Mouse (Mus musculus) embryonic facial prominence, embryonic 15.5 days (tissue): ENCODE measurements at regions not wholly inside any gene's neighbourhood (a gene's known extent, or its start where the extent isn't known, plus 50 kb on each side); places are given as distances from the start of the nearest gene placed in this dataset.

Experiments used
- ATAC-seq: fragments of 200-750 bp; cut with Nextera tagmentation; 2 replicates; pipeline ENCODE4 v1.8.0; 2017; ENCODE audit warnings: low read depth, moderate TSS enrichment; ENCODE audit not compliant: insufficient number of reproducible peaks, low FRiP score, low TSS enrichment
- H3K27ac ChIP-seq: fragments of 300-500 bp; sonication (generic); replicated peaks from 2 replicates; pipeline ENCODE4 v1.5.1; 2015; ENCODE audit warnings: mild to moderate bottlenecking, inconsistent platforms
- H3K27me3 ChIP-seq: fragments of 300-500 bp; sonication (generic); 2 replicates; pipeline ENCODE4 v1.6.1; 2015; ENCODE audit warnings: inconsistent platforms
- H3K36me3 ChIP-seq: fragments of 300-500 bp; sonication (generic); 2 replicates; pipeline ENCODE4 v1.6.1; 2015; ENCODE audit warnings: mild to moderate bottlenecking, inconsistent platforms
- H3K4me1 ChIP-seq: fragments of 300-500 bp; sonication (generic); 2 replicates; pipeline ENCODE4 v1.6.1; 2015; ENCODE audit warnings: inconsistent platforms
- H3K4me2 ChIP-seq: fragments of 300-500 bp; sonication (generic); replicated peaks from 2 replicates; pipeline ENCODE4 v1.6.1; 2015; ENCODE audit warnings: mild to moderate bottlenecking, inconsistent platforms
- H3K4me3 ChIP-seq: fragments of 300-500 bp; sonication (generic); replicated peaks from 2 replicates; pipeline ENCODE4 v1.5.1; 2015; ENCODE audit warnings: mild to moderate bottlenecking, inconsistent platforms
- H3K9ac ChIP-seq: fragments of 300-500 bp; sonication (generic); 2 replicates; pipeline ENCODE4 v1.6.1; 2015; ENCODE audit warnings: inconsistent platforms
- H3K9me3 ChIP-seq: fragments of 300-500 bp; sonication (generic); replicated peaks from 2 replicates; pipeline ENCODE4 v1.6.1; 2016; ENCODE audit warnings: inconsistent platforms
- WGBS: fragments of 180-500 bp; shearing (Covaris S2); methylation state at CpG from one replicate; pipeline ENCODE4 v1.1.7; 2015; 5-methylcytosine and 5-hydroxymethylcytosine counted together

DNA sequence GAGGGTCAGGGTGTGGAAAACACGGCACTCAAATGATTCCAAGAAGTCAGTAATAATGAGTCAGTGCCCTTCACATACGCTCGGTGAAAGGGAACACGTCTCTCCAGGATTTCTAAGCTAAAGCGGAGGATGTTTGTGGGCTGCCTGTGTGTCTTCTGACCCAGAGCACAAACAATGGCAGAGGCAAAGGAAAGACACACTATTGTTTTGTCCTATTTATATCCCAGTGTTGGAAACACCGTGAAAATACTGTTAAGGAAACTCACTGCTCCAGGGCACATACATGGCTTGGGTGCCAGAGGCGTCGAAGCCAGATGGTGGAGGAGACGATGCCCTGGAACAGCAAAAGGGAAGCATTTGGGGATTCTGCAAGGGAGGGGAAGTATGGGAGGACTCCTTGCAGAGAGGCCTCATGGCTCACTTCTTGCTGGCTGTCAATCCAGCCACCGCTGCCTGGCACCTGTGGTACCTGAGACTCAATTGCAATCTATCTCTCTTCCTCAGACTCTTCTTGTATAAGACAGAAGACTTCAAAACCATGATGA lies 192.6 kb upstream of the Ankrd55 start:
- no peak for ATAC-seq
- Histone ChIP-seq H3K4me3 (no peak overlapping the region), H3K4me2 (no peak overlapping the region), H3K4me1 (peaks cover 7% of the 10 kb centered on the region), H3K9ac (no peak overlapping the region), H3K27me3 (no peaks in the 10 kb centered on the region), H3K27ac (no peak overlapping the region), H3K9me3 (no peaks in the 10 kb centered on the region), H3K36me3 (no peaks in the 10 kb centered on the region)
- 68% methylated on average over 10 of the region's 10 CpGs for WGBS

DNA sequence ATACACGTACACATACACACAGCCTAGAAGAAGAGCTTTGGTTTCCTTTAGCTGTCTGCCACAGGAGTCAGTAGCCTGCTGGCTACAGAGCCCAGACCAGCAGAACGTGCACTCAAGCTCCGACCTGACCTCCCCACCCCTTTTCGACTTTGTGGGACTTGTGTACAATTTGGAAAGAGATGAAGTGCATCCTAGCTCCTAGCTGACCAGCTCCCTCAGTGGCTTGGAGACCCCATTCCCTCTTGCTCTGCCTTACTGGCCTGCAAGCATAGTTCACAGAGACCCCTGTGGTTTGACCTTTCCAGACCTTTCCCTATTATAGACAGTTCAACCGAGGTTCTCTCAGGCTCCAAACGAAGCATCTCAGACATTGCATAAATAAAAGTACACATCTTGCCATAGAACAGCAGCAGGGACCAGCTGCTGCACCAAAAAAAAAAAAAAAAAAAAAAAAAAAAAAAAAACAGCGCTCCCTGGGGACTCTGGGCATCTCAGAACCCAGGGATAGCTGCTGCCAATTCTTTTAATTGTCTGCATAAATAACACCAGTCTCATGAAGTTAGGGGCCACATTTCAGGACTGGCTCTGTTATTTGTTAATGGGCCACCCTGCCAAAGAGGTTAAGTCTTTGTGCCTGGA lies 188.2 kb upstream of the Ankrd55 start:
- peak overlapping the region; percentile 10; the same call in 1 of the 2 replicates for H3K9ac ChIP-seq
- H3K9me3 ChIP-seq = no peaks in the 10 kb centered on the region
- H3K4me1 ChIP-seq = peaks cover 18% of the 10 kb centered on the region
- H3K27ac ChIP-seq = peak overlapping the region; percentile 76
- ATAC-seq = no peak
- no peaks in the 10 kb centered on the region for H3K27me3 ChIP-seq
- H3K36me3 ChIP-seq = no peaks in the 10 kb centered on the region
- peak overlapping the region; percentile 51 for H3K4me3 ChIP-seq
- H3K4me2 ChIP-seq = peak overlapping the region; percentile 92
- 41% methylated on average over 7 of the region's 7 CpGs for WGBS

DNA sequence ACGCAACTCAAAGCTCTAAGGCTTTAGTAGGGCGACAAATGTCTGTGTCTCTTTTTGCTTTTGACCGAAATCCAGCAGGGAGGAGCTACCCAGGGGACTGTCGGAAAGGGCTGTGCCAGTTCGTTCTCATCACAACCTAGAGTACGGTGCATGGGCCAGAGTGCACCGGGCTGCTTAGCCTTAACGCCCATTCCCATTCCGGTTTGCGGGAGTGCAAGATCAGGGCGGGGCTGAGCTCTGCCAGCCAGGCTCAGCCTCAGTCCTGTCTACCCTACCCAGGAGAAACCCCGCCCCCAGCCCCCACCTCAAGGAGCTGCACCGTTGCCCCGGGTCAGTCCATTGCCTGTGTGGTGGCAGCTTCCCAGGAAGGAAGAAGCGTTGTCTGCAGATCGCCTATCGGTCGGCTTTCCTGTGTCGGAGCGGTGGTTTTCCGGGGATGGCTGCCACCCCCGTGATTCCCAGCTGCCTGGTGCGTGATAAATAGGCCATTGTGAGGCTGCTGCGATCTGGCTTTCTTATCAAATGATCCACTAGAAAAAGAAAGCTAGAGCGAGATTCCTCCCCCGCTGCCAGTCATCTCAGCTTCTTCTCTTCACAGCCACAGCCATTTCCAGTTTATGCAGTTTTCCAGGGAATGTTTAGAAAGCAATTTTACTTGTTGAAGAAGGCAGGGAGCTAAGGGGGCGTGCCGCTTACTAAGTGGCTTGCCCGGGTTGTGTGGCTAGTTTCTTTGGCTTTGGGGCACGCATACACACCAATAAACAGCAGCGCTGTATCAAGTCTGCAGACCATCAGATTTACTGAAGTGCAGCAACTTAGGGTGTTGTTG lies 187.4 kb upstream of the Ankrd55 start:
- Histone ChIP-seq H3K4me1 (peaks cover 18% of the 10 kb centered on the region), H3K27ac (peak overlapping the region; percentile 76), H3K4me2 (peak overlapping the region; percentile 92), H3K4me3 (peak overlapping the region; percentile 51), H3K36me3 (no peaks in the 10 kb centered on the region), H3K27me3 (no peaks in the 10 kb centered on the region), H3K9ac (peak overlapping the region; percentile 10), H3K9me3 (no peaks in the 10 kb centered on the region)
- WGBS = 2% methylated on average over 31 of the region's 31 CpGs
- ATAC-seq = peak; percentile 88

DNA sequence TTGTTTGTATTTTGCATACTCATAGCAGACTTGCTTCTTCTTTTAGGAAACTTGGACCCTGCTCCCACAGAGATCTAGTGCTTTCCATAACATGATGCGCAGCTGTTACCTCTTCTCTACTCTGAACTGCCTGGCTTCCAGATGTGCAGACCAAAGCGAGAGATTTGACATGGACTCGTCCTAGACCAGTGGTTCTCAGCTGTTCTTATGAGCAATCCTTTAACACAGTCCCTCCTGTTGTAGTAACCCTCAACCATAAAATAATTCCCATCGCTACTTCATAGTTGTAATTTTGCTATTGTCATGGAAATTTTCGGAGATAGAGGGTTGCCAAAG lies 186.9 kb upstream of the Ankrd55 start:
- Histone ChIP-seq H3K27me3 (no peaks in the 10 kb centered on the region), H3K4me3 (peak overlapping the region; percentile 51), H3K9ac (no peak overlapping the region), H3K27ac (no peak overlapping the region; the same call in 1 of the 2 replicates), H3K9me3 (no peaks in the 10 kb centered on the region), H3K4me1 (peaks cover 18% of the 10 kb centered on the region), H3K4me2 (peak overlapping the region; percentile 92), H3K36me3 (no peaks in the 10 kb centered on the region)
- 0 out of 2 replicates have a peak, but pooled peaks have one; percentile 26 for ATAC-seq
- 35% methylated on average over 5 of the region's 5 CpGs for WGBS

DNA sequence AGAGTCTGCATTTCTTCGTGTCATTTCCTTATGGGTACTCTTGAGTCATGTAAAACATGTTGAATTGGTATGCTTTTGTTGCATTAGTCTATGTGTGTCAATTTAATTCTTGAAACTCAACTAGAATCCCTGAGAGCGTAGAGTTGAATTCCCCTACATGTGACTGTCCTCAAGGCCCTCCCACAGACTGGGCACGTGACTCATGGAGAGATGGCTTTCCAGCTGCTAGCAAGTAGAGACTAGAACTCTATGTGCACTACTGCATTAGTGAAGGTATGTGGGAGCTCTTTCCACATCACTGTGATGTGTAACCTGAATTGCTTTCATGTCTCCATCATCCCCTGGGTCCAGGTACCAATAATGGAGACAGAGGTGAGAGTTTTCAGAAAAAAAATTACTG lies 182.3 kb upstream of the Ankrd55 start:
- Histone ChIP-seq H3K36me3 (no peaks in the 10 kb centered on the region), H3K4me1 (peaks cover 8% of the 10 kb centered on the region), H3K9ac (no peak overlapping the region), H3K27me3 (no peaks in the 10 kb centered on the region), H3K27ac (no peak overlapping the region), H3K9me3 (no peaks in the 10 kb centered on the region), H3K4me3 (no peak overlapping the region), H3K4me2 (no peak overlapping the region)
- ATAC-seq = no peak
- 80% methylated on average over 3 of the region's 3 CpGs for WGBS

DNA sequence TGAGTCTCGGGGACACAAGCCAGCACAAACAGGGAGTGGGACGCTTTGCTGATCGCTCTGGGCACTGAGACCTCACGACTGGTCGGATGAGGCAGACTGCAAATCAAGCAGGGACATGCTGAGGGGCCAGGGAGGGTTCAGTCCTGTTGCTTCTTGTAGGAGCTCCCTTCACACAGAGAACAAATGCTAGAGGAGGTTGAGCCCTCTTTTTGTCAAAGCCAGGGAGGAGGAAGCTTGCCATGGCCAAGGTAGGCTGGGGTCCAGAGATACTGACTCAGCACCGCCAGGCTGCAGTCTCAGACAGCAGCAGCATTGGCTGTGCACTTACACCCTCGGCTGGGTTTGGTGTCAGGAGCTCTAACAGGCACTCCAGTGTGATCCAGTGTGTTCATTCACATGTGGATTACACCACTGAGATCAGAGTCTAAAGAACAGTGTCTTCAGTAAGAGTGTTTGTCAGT lies 173.5 kb upstream of the Ankrd55 start:
- no peaks in the 10 kb centered on the region for H3K27me3 ChIP-seq
- no peak overlapping the region for H3K9ac ChIP-seq
- peaks cover 23% of the 10 kb centered on the region for H3K4me1 ChIP-seq
- WGBS = 64% methylated on average over 7 of the region's 7 CpGs
- no peaks in the 10 kb centered on the region for H3K36me3 ChIP-seq
- H3K9me3 ChIP-seq = no peaks in the 10 kb centered on the region
- peak overlapping the region; percentile 51; the same call in 1 of the 2 replicates for H3K27ac ChIP-seq
- no peak overlapping the region for H3K4me2 ChIP-seq
- H3K4me3 ChIP-seq = no peak overlapping the region
- ATAC-seq = no peak; the same call in 1 of the 2 replicates

DNA sequence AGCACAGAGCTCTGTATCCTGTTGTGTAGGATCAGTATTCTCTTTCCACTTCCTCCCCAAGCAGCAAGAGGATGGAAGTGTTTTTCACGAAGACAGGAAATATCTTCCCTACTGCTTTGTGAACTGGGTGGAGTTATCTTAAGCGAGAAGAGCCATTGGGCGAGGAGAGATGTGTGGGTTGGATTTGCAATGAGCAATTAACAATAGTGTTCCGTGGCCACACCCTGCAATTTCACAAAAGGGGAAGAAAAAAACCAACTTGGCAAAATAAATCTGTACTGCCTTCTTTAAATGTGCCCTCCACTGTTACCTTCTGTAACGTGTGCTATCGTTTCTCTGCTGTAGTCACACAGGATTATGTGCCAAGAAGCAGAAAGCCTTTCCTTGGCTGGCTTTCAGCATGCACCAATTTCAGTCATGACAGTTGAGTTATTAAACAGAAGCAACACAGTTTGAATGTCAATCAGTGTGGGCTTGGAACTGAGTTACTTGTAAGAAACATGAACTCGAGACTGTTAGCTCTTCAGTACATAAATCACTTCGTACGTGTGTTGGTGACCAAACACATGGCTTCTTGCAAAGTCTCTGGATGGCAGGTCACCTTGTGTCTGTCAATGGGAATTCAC lies 172.0 kb upstream of the Ankrd55 start:
- Histone ChIP-seq H3K27me3 (no peaks in the 10 kb centered on the region), H3K9ac (no peak overlapping the region), H3K4me2 (no peak overlapping the region), H3K27ac (peak overlapping the region; percentile 40), H3K36me3 (no peaks in the 10 kb centered on the region), H3K4me3 (no peak overlapping the region), H3K4me1 (peaks cover 38% of the 10 kb centered on the region), H3K9me3 (no peaks in the 10 kb centered on the region)
- 41% methylated on average over 9 of the region's 9 CpGs for WGBS
- 0 out of 2 replicates have a peak, but pooled peaks have one; percentile 20 for ATAC-seq

DNA sequence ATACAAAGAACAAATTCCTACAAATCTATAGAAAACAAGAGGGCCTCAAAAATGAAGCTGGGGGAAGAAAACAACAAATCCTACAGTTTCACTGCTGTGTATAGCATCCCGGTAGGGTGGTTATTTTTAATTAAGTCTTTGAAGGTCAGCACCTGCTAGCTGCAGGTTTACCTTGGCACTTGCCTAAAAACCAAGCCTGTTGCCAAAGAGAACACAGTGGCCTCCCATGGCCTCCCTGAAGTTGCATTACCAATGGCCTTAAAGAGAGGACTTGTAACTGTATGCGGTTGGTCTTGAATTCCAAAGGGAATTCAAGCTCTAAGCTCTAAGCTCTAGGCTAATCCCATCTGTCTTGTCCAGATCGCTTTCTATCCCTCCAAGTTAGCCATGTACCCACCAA lies 169.7 kb upstream of the Ankrd55 start:
- WGBS = 70% methylated on average over 3 of the region's 3 CpGs
- no peak for ATAC-seq
- Histone ChIP-seq H3K27ac (no peak overlapping the region), H3K9ac (no peak overlapping the region), H3K27me3 (no peaks in the 10 kb centered on the region), H3K4me3 (no peak overlapping the region), H3K36me3 (no peaks in the 10 kb centered on the region), H3K4me2 (no peak overlapping the region), H3K9me3 (no peaks in the 10 kb centered on the region), H3K4me1 (peaks cover 38% of the 10 kb centered on the region)

DNA sequence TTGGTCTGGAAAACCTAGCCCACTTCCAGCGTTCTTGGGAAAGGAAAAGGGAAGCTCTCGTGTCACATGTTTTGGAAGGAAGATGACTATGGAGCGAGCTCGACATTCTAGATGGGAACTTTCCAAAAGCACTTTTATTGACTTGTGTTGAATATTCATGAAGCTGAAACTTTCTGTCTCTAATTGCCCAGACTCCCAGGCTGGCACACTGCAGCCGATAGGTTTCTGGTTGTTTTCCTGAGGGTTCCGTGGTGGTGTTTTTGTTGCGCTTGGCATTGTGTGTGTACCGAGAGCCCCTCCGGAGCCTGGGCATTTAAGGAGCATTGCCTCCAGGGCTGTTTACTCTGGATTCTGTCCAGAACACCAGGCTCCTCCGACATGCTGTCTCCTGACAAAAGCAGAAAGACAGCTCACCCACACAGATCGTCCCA lies 168.6 kb upstream of the Ankrd55 start:
- Histone ChIP-seq H3K9ac (no peak overlapping the region), H3K36me3 (no peaks in the 10 kb centered on the region), H3K27ac (peak overlapping the region; percentile 67), H3K9me3 (no peaks in the 10 kb centered on the region), H3K4me3 (no peak overlapping the region), H3K4me1 (peaks cover 35% of the 10 kb centered on the region), H3K27me3 (no peaks in the 10 kb centered on the region), H3K4me2 (peak overlapping the region; percentile 22; the same call in 1 of the 2 replicates)
- 21% methylated on average over 11 of the region's 11 CpGs for WGBS
- no peak; the same call in 1 of the 2 replicates for ATAC-seq

DNA sequence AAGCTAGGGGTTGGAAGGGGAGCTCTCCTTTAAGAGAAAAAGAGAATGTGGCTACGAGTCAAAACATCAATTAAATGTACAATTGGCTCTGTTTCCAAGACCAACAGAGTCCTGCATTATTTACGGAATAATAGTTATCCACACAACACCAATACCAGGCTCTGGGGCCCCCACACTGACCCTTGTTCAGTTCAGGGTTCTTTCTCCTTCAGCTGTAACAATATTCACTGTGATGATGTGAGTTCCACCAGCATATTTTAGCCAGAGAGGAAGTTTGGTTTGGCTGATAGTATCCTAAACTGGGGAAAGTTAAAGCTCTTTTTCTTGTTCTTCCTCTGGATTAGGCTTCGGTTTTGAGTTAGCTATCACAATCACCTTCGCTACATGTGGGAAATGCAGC lies 167.9 kb upstream of the Ankrd55 start:
- Histone ChIP-seq H3K4me1 (peaks cover 35% of the 10 kb centered on the region), H3K27me3 (no peaks in the 10 kb centered on the region), H3K4me2 (no peak overlapping the region), H3K9ac (no peak overlapping the region), H3K36me3 (no peaks in the 10 kb centered on the region), H3K4me3 (no peak overlapping the region), H3K9me3 (no peaks in the 10 kb centered on the region), H3K27ac (peak overlapping the region; percentile 67)
- 57% methylated on average over 4 of the region's 4 CpGs for WGBS
- ATAC-seq = no peak

DNA sequence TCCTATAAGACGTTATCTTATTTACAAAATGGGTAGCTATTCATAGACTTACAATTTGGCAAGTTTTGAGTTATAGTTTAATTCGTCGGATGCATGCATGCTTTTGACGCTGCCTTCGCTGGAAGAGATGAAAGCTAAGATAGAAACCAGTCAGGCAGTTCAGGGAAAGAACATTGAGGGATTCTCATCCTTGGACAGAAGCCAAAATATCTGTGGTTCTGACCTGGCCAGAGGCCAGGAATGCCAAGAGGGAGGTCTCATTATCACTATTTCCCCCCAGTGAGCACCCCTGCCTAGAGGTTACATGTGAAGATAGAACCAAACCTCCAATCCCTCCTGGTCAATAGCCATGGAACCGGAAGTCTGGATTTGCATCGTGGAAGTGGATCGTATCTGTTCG lies 167.1 kb upstream of the Ankrd55 start:
- ATAC-seq = no peak
- H3K36me3 ChIP-seq = no peaks in the 10 kb centered on the region
- no peak overlapping the region for H3K4me2 ChIP-seq
- H3K4me1 ChIP-seq = peaks cover 39% of the 10 kb centered on the region
- H3K4me3 ChIP-seq = no peak overlapping the region
- H3K9me3 ChIP-seq = no peaks in the 10 kb centered on the region
- H3K27me3 ChIP-seq = no peaks in the 10 kb centered on the region
- H3K9ac ChIP-seq = no peak overlapping the region
- WGBS = 64% methylated on average over 9 of the region's 9 CpGs
- H3K27ac ChIP-seq = no peak overlapping the region
